Mouse (Mus musculus): ENCODE results near the gene Fubp3. TPM values are rescaled to one million over a fixed set of nuclear protein-coding genes. Genes with fewer than 3 reads are reported as not detected.

Gene Fubp3
- total RNA-seq, 2 experiments from 2014 or later, result 33.3 to 33.8 TPM

GRCm38 (mm10) chr2:31618484-31619161, 46.2 kb downstream of the Fubp3 start:
- DNase-seq (ENCODE audit: low spot score in 2 of 2), result no peak

GRCm38 (mm10) chr2:31619208-31619607, 46.8 kb downstream of the Fubp3 start:
- DNase-seq (ENCODE audit: low spot score in 2 of 2), result no peak

GRCm38 (mm10) chr2:31633531-31633930, 61.1 kb downstream of the Fubp3 start:
- DNase-seq (ENCODE audit: low spot score in 2 of 2), result no peak

GRCm38 (mm10) chr2:31635281-31636137, 63.1 kb downstream of the Fubp3 start:
- no peak for DNase-seq (ENCODE audit: low spot score in 2 of 2)

GRCm38 (mm10) chr2:31636138-31636741, 63.8 kb downstream of the Fubp3 start:
- DNase-seq (ENCODE audit: low spot score in 2 of 2), result no peak

GRCm38 (mm10) chr2:31636742-31637141, 64.3 kb downstream of the Fubp3 start:
- no peak for DNase-seq (ENCODE audit: low spot score in 2 of 2)

GRCm38 (mm10) chr2:31637311-31637710, 64.9 kb downstream of the Fubp3 start:
- no peak for DNase-seq (ENCODE audit: low spot score in 2 of 2)

- DNase-seq (ENCODE audit: low spot score in 2 of 2), result no peak
These were observed 65.4 kb downstream of the Fubp3 start for GRCm38 (mm10) chr2:31637807-31638206.

- DNase-seq (ENCODE audit: low spot score in 2 of 2), result no peak
These were observed 66.4 kb downstream of the Fubp3 start for GRCm38 (mm10) chr2:31638581-31639465.

- no peak for DNase-seq (ENCODE audit: low spot score in 2 of 2)
These were observed 67.0 kb downstream of the Fubp3 start for GRCm38 (mm10) chr2:31639466-31639760.

GRCm38 (mm10) chr2:31639901-31640608, 67.6 kb downstream of the Fubp3 start, which contains the start of gene Prdm12:
TSS of gene Prdm12 (plus strand) at chr2:31640037.
- DNase-seq (ENCODE audit: low spot score in 2 of 2), result no peak

- DNase-seq (ENCODE audit: low spot score in 2 of 2), result no peak
These were observed 68.4 kb downstream of the Fubp3 start for GRCm38 (mm10) chr2:31640609-31641507.

- DNase-seq (ENCODE audit: low spot score in 2 of 2), result no peak
These were observed 69.0 kb downstream of the Fubp3 start for GRCm38 (mm10) chr2:31641508-31641830.

GRCm38 (mm10) chr2:31641929-31642328, 69.5 kb downstream of the Fubp3 start:
- DNase-seq (ENCODE audit: low spot score in 2 of 2), result no peak

GRCm38 (mm10) chr2:31653971-31654853, 81.8 kb downstream of the Fubp3 start:
- DNase-seq (ENCODE audit: low spot score in 2 of 2), result peak; percentile 68 to 84

- peak; percentile 72 to 78 for DNase-seq (ENCODE audit: low spot score in 2 of 2)
These were observed 82.6 kb downstream of the Fubp3 start for GRCm38 (mm10) chr2:31654854-31655559.

- no peak for DNase-seq (ENCODE audit: low spot score in 2 of 2)
These were observed 83.9 kb downstream of the Fubp3 start for GRCm38 (mm10) chr2:31656374-31656773.

Measured in left cerebral cortex, adult 18-20 months (tissue).